Mouse (Mus musculus): ENCODE measurements around the gene Eri3.

DNA sequence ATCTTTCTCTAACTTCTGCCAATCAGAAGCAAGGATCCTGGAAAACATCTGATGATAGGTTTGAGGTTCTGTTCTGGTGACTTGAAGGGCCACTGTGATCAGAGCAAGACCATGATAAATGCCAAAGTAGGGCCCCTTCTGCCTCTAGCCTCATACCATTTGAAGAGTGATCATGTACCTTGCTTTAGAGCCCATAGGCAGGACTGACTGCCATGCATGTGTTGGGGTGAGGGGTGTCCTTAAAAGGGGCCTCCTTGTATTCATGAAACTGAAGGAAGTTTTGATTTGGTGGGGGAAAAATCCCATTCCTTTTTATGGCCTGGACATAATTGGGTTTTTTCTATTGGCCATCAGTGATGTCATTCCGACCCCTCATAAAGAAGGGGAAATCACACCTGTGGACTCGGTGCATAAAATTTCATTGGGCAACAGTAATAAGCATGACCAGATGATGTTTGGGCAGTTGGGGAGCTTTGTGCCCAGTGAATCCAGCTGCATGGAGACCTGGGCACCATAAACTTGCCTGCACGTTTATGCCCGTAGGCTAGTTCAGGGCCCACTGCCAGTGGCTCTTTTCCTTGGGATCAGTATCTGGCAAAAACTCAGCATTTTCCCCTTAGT is 63.1 kb downstream of the Eri3 start:
- no peak for TF ChIP-seq CTCF (IDR thresholded peaks at IDR 0.05; ENCODE audit: control insufficient read depth, insufficient read depth, insufficient read length)
- TF ChIP-seq CEBPB (IDR thresholded peaks at IDR 0.05; ENCODE audit: low read depth): no peak
- TF ChIP-seq MYOD1 (IDR thresholded peaks at IDR 0.05; ENCODE audit: control insufficient read depth, insufficient read length, low read depth): no peak
- no peak for TF ChIP-seq MAX (IDR thresholded peaks at IDR 0.05)

Data from C2C12 (cell line).